Mouse (Mus musculus) NIH3T3 (cell line): Measurements from ENCODE around the gene Rabgap1l.
"Not testable (repeated sequence)": the region's sequence is repeated elsewhere in the genome, so short reads cannot be mapped to it uniquely, and the experiment has no call there.

Source experiments
- DNase-seq: peaks from one replicate; pipeline ENCODE4 v3.0.0-alpha.2; 2012; ENCODE audit warnings: low read depth

Rabgap1l gene

GRCm38 (mm10) chr1:160693094-160693447 is 99.9 kb downstream of the Rabgap1l start:
- DNase-seq = peak; percentile 99

DNA sequence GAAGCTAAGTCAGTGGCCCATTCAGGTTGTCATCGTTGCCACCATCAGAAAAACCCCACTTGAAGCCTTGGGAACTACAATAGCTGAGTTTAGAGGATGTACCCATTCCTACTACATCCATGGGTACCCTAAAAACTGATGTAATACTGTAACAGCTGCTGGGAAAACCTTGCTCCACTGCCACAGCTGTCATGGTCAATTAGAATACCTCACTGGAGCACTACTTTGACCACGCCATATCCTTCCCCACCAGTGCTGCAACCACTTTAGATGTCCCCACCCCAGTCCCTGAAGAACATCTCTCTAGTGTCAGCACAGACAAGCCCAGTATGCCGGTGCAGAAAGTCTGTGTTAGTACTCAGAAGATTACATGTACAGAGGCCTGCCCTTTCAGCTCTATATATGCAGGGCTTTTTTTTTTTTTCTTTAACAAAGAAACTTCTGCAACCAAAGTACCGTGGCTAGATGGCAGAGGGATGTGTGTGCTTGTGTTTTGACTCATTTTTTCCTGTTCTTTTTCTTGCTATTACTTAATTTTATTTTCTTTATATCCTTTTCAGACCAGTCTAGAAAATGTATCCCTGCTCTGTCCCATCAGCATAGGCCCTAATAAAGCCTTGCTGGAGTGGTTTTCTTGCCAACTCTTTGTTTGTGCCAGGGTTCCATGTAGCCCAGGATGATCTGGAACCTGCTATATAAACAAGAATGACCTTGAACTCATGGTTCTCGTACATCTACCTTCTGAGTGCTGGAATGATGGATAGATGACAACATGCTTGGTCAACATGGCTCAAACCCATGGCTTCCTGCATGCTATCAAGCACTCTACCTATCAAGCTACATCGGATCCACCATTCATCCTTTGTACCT is 100.6 kb downstream of the Rabgap1l start:
- DNase-seq = no peak

DNA sequence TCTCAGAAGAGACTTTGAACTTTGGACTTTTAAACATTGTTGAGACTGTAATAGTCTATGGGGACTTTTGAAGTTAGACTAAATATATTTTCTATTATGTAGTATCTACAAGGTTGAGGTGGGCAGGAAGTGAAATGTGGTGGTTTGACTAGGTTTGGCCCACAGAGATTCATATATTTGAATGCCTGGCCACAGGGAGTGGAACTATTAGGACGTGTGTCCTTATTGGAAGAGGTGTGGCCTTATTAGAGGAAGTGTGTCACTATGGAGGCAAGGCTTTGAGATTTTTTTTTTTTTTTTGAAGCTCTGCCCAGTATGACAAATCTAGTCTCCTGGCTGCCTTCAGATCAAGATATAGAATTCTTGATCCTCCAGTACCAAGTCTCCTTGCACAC is 101.8 kb downstream of the Rabgap1l start:
- DNase-seq = no peak

- peak; percentile 5 for DNase-seq
Observed at GRCm38 (mm10) chr1:160690516-160691195, 102.4 kb downstream of the Rabgap1l start.

DNA sequence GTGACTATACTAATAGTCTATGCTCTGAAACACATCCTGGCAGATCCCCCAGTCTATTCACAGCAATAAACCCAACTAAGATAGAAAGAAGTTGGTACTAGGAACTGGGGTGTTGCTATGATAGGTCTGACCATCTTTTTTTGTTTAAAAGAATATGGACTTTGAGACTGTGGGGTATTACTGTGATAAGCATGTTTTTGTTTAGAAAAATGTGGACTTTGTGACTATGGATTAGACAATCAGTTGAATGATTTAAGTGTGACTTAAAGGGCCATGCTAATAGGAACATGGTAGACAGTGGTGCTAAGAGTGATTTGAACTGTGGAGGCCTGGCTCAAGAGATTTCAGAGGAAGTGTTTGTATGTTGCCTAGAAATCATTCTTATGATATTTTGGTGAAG is 103.5 kb downstream of the Rabgap1l start:
- DNase-seq = no peak

- DNase-seq = no peak
Observed at GRCm38 (mm10) chr1:160684251-160684650, 108.8 kb downstream of the Rabgap1l start.

GRCm38 (mm10) chr1:160681398-160682050 is 111.5 kb downstream of the Rabgap1l start:
- DNase-seq = no peak

GRCm38 (mm10) chr1:160674763-160675162 is 118.2 kb downstream of the Rabgap1l start:
- no peak for DNase-seq

DNA sequence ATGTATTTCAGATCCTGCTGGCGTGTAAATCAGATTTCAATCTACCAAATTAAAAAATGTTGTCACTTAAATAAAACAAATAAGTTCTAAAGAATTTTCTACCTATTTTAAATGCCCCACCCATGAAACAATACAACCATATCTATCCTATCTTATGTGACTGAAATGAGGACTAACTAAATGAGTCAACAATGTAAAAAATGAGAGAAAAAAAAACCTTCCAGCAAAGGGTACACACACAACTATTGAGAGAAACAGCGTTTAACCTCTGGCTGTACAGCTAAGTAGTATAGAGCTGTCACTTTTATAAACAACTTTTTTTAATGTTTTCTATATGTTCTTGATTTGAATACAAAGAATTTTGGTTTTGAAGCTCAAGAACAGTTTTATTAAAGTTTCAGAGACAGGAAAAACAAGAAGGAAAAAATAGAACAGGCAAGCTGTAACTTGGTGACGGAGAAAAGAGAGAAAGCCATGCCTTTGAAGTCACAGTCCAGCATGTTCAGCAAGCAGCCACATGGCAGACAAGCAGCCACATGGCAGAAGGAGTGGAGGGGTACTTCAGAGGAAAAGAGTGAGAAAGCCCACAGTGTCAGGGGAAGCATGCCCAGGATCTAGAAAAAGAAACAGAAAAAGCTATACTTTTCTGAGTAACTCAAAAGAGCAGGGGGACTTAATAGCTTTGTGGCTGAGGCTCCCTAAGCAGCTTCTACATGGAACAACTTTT is 120.8 kb downstream of the Rabgap1l start:
- DNase-seq = no peak

- peak; percentile 52 for DNase-seq
Observed at GRCm38 (mm10) chr1:160655806-160656470, 137.1 kb downstream of the Rabgap1l start.

GRCm38 (mm10) chr1:160651691-160652090 is 141.3 kb downstream of the Rabgap1l start:
- DNase-seq = no peak

DNA sequence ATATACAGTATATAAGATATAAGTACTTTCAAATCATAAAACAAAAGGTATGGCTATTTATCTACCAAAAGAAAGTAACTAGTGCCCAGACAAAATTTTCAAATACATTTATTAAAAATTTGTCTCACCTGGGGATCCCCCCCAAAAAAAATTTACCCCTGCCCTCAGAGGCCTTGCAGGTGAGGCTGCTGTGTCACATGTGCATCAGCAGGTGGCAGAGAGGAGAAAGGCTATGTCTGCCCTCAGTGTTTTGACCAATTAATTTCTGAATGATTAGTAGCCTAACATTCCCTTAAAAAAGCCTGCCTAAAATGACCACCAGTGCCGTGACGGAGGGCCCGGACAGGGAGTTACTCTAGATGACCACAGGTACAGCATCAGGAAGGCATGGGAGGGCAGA is 147.6 kb downstream of the Rabgap1l start:
- DNase-seq = no peak

- DNase-seq = no peak
Observed at GRCm38 (mm10) chr1:160628213-160628932, 164.6 kb downstream of the Rabgap1l start.

- DNase-seq = not testable (repeated sequence)
Observed at GRCm38 (mm10) chr1:160624354-160625120, 168.5 kb downstream of the Rabgap1l start.

DNA sequence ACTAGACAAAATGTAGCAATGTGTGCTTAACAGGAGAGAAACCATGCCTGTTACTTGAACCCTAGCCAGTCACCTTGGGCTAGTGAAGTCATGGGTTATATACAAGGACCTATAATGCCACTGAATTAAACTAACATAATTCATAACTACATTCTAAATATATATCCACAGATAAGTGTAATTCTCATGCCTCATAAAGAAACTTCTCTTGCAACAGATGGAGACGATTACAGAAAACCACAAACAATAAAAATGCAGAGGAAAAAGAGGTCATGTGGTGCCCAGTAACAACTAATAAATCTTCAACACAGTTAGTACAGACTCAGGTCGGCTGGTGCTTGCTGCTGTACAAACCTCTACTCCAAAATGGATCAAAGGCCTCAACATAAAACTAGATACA is 174.8 kb downstream of the Rabgap1l start:
- DNase-seq = peak; percentile 81

- no peak for DNase-seq
Observed at GRCm38 (mm10) chr1:160606425-160606824, 186.6 kb downstream of the Rabgap1l start.

GRCm38 (mm10) chr1:160603312-160603711 is 189.7 kb downstream of the Rabgap1l start:
- not testable (repeated sequence) for DNase-seq

DNA sequence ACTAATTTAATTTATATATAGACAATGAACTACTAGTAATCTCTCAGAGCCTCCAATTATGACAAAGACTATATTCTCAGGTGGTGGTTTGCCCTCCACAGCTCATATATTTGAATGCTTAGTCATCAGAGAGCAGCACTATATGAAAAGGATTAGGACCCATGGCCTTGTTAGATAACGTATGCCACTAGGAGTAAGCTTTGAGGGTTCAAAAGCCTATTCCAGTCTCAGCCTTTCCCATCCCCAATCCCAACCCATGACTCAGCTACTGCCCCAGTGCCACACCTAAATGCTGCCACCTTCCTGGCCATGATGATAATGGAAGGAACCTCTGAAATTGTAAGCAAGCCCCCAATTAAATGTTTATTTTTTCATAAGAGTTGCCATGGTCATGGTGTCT is 195.6 kb downstream of the Rabgap1l start:
- no peak for DNase-seq

DNA sequence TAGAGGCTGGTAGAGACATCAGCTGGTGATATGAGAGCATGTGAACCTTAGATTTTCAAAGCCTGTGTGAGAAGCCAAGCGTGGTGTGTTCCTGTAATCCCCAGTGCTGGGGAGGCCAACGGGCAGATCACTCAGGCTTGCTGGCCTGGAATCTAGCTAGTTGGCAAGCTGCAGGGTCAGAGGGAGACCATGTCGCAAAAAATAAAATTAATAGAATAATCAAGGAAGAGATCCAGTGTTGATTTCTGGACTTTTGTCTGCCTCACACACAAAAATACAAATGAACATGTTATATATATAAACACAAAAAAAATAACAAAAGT is 196.1 kb downstream of the Rabgap1l start:
- no peak for DNase-seq

- DNase-seq = peak; percentile 16
Observed at GRCm38 (mm10) chr1:160596252-160596947, 196.6 kb downstream of the Rabgap1l start.
